ENCODE assay signal across 21 mouse cellular contexts in genomic region chr5:135733071-135733470, GRCm38 (mm10). TPM values are rescaled to one million over a fixed set of nuclear protein-coding genes. Genes with fewer than 3 reads are reported as not detected.
DNase-seq lines count a peak whose midpoint lies in the region; ATAC-seq and TF ChIP-seq lines count a peak whose summit lies in the region.
"Had no signal": no experiment of that assay in that cellular context is flagged by ENCODE, and none has a peak within 500 bp of the region (broad histone marks: within the 10 kb centered on the region; RNA-seq: fewer than 3 reads in every experiment).

No protein-coding gene starts in this region.

- H3K4me2 ChIP-seq in liver, postnatal 0 days (ENCODE audit: low read depth, low read length) = no peak overlapping the region
- H3K4me2 ChIP-seq in liver, embryonic 12.5 days = no peak overlapping the region
- H3K4me2 ChIP-seq: embryonic facial prominence, embryonic 13.5 days; forebrain, embryonic 12.5 days; hindbrain, embryonic 12.5 days had no signal

- no peaks in the 10 kb centered on the region for H3K9me3 ChIP-seq in liver, postnatal 0 days (ENCODE audit: low read length)
- H3K9me3 ChIP-seq in liver, embryonic 12.5 days (replicated peaks) = no peaks in the 10 kb centered on the region
- H3K9me3 ChIP-seq in ES-Bruce4 (replicated peaks; ENCODE audit: control insufficient read depth, insufficient read depth, low read length, poor library complexity, severe bottlenecking) = no peaks in the 10 kb centered on the region
- H3K9me3 ChIP-seq: embryonic facial prominence, embryonic 13.5 days; forebrain, embryonic 12.5 days; heart, embryonic 10.5 days; hindbrain, embryonic 12.5 days had no signal

- no peaks in the 10 kb centered on the region for H3K4me1 ChIP-seq in liver, postnatal 0 days (ENCODE audit: insufficient read depth)
- peaks cover 2% of the 10 kb centered on the region; the same call in 1 of the 2 replicates for H3K4me1 ChIP-seq in liver, embryonic 12.5 days
- peaks cover 8% of the 10 kb centered on the region for H3K4me1 ChIP-seq in ES-Bruce4 (ENCODE audit: control insufficient read depth, insufficient read depth, low read length)
- H3K4me1 ChIP-seq: embryonic facial prominence, embryonic 13.5 days; forebrain, embryonic 12.5 days had no signal

- no peak for TF ChIP-seq EP300 in liver, postnatal 0 days (IDR thresholded peaks at IDR 0.05; ENCODE audit: low read depth)
- TF ChIP-seq EP300 in ES-Bruce4 (IDR thresholded peaks at IDR 0.05; ENCODE audit: insufficient read depth, low read depth, low read length) = no peak

- no peak overlapping the region for H3K27ac ChIP-seq in liver, postnatal 0 days (ENCODE audit: low read depth)
- no peak overlapping the region for H3K27ac ChIP-seq in liver, embryonic 12.5 days
- no peak overlapping the region for H3K27ac ChIP-seq in ES-Bruce4 (ENCODE audit: insufficient read depth, low read length)
- H3K27ac ChIP-seq: embryonic facial prominence, embryonic 13.5 days; forebrain, embryonic 12.5 days; heart, embryonic 10.5 days; hindbrain, embryonic 12.5 days had no signal

- ATAC-seq in liver, postnatal 0 days = no peak
- no peak for ATAC-seq in liver, embryonic 12.5 days
- ATAC-seq: forebrain, postnatal 0 days; hindbrain, embryonic 16.5 days; Patski had no signal

- DNase-seq in liver, postnatal 0 days = peak; percentile 20
- peak; percentile 64 for DNase-seq in R1 (ENCODE audit: low read depth, low spot score)
- no peak for DNase-seq in embryo, embryonic 9.5 days (ENCODE audit: extremely low spot score)
- no peak for DNase-seq in frontal cortex, postnatal 14 days (ENCODE audit: low spot score in 2 of 2)
- DNase-seq: adrenal gland, adult 8-10 months; adrenal gland, postnatal 36 days; cerebellum, adult 8-10 months; cerebellum, postnatal 25 days; forebrain, postnatal 0 days; heart, postnatal 10 days; heart, postnatal 4 days had no signal

- H3K27me3 ChIP-seq in liver, postnatal 0 days (ENCODE audit: insufficient read depth, low read length) = no peaks in the 10 kb centered on the region
- H3K27me3 ChIP-seq in liver, embryonic 12.5 days (replicated peaks) = no peaks in the 10 kb centered on the region
- H3K27me3 ChIP-seq in ES-Bruce4 (ENCODE audit: control insufficient read depth, insufficient read depth, low read length, poor library complexity, severe bottlenecking) = no peaks in the 10 kb centered on the region
- H3K27me3 ChIP-seq: CH12.LX; embryonic facial prominence, embryonic 13.5 days; forebrain, embryonic 12.5 days; hindbrain, embryonic 12.5 days; Patski had no signal

- no peak overlapping the region for H3K4me3 ChIP-seq in liver, postnatal 0 days (ENCODE audit: low read depth, low read length)
- H3K4me3 ChIP-seq in liver, embryonic 12.5 days = no peak overlapping the region
- peak overlapping the region; percentile 53 for H3K4me3 ChIP-seq in ES-Bruce4 (ENCODE audit: low read depth, low read length)
- H3K4me3 ChIP-seq: embryonic facial prominence, embryonic 13.5 days; forebrain, embryonic 12.5 days; heart, embryonic 10.5 days; hindbrain, embryonic 12.5 days had no signal

- no peak for TF ChIP-seq CTCF in liver, postnatal 0 days (IDR thresholded peaks at IDR 0.05; ENCODE audit: low read depth)
- TF ChIP-seq CTCF in ES-Bruce4 (IDR thresholded peaks at IDR 0.05; ENCODE audit: low read depth, low read length) = no peak

- TF ChIP-seq POLR2A in ES-Bruce4 (IDR thresholded peaks at IDR 0.05; ENCODE audit: insufficient read depth, low read length) = no peak

- 77% methylated on average over 4 of the region's 4 CpGs for WGBS in liver, postnatal 0 days (ENCODE audit: insufficient replicate concordance)
- 69% methylated on average over 4 of the region's 4 CpGs for WGBS in liver, embryonic 12.5 days (ENCODE audit: insufficient replicate concordance)

- H3K36me3 ChIP-seq in liver, postnatal 0 days (replicated peaks; ENCODE audit: insufficient read depth, low read length) = peaks cover 79% of the 10 kb centered on the region
- peaks cover 86% of the 10 kb centered on the region for H3K36me3 ChIP-seq in liver, embryonic 12.5 days
- H3K36me3 ChIP-seq in ES-Bruce4 (ENCODE audit: control insufficient read depth, insufficient read depth, low read length, poor library complexity, severe bottlenecking) = 0 out of 2 replicates have a peak, but pooled peaks cover 4% of the 10 kb centered on the region

- no peak overlapping the region for H3K9ac ChIP-seq in liver, postnatal 0 days (replicated peaks)
- H3K9ac ChIP-seq in liver, embryonic 12.5 days = no peak overlapping the region
- H3K9ac ChIP-seq in ES-Bruce4 (ENCODE audit: low read depth, poor library complexity, severe bottlenecking) = no peak overlapping the region
- H3K9ac ChIP-seq: embryonic facial prominence, embryonic 13.5 days; forebrain, embryonic 12.5 days; forebrain, postnatal 0 days; hindbrain, embryonic 12.5 days had no signal

RNA-seq across cellular contexts. Expression of gene Tmem120a, which starts 11.2 kb away (rescaled TPM):
- 80.8 and 82.7 TPM in 2 replicates for polyA plus RNA-seq in liver, postnatal 0 days (2015; fragmentation: Nextera tagmentation; extraction: Ambion mirVana)
- polyA plus RNA-seq in liver, embryonic 12.5 days (2016; fragmentation: Nextera tagmentation; extraction: Ambion mirVana) = 17.4 and 21.5 TPM in 2 replicates
- 63.7 and 69.8 TPM in 2 replicates for polyA plus RNA-seq in ES-Bruce4 (2011; ENCODE audit: insufficient read depth, insufficient read length, low read depth, missing spikeins)

RNA-seq across cellular contexts. Expression of gene Styxl1, which starts 45.1 kb away (rescaled TPM):
- 0.46 and 0.49 TPM in 2 replicates for polyA plus RNA-seq in liver, postnatal 0 days (2015; fragmentation: Nextera tagmentation; extraction: Ambion mirVana)
- 0.16 TPM in 1 of 2 replicates, not detected in the other for polyA plus RNA-seq in liver, embryonic 12.5 days (2016; fragmentation: Nextera tagmentation; extraction: Ambion mirVana)
- 0.42 and 0.94 TPM in 2 replicates for polyA plus RNA-seq in ES-Bruce4 (2011; ENCODE audit: insufficient read depth, insufficient read length, low read depth, missing spikeins)
- polyA plus RNA-seq: hindbrain, embryonic 12.5 days; intestine, embryonic 14.5 days had no signal

RNA-seq across cellular contexts. Expression of gene Mdh2, which starts 45.2 kb away (rescaled TPM):
- polyA plus RNA-seq in liver, postnatal 0 days (2015; fragmentation: Nextera tagmentation; extraction: Ambion mirVana) = 296 and 319 TPM in 2 replicates
- polyA plus RNA-seq in liver, embryonic 12.5 days (2016; fragmentation: Nextera tagmentation; extraction: Ambion mirVana) = 451 and 473 TPM in 2 replicates
- polyA plus RNA-seq in ES-Bruce4 (2011; ENCODE audit: insufficient read depth, insufficient read length, low read depth, missing spikeins) = 377 and 424 TPM in 2 replicates

Comparison
In these comparisons a context has a peak if more than half of its experiments do, and no peak if none do; other contexts are left out.
1. DNase-seq: peak in liver, postnatal 0 days (single experiment) and R1 (single experiment); none in embryo, embryonic 9.5 days (single experiment) and frontal cortex, postnatal 14 days (0 of 2).